ENCODE assay signal across 11 mouse cellular contexts in the genomic region with DNA sequence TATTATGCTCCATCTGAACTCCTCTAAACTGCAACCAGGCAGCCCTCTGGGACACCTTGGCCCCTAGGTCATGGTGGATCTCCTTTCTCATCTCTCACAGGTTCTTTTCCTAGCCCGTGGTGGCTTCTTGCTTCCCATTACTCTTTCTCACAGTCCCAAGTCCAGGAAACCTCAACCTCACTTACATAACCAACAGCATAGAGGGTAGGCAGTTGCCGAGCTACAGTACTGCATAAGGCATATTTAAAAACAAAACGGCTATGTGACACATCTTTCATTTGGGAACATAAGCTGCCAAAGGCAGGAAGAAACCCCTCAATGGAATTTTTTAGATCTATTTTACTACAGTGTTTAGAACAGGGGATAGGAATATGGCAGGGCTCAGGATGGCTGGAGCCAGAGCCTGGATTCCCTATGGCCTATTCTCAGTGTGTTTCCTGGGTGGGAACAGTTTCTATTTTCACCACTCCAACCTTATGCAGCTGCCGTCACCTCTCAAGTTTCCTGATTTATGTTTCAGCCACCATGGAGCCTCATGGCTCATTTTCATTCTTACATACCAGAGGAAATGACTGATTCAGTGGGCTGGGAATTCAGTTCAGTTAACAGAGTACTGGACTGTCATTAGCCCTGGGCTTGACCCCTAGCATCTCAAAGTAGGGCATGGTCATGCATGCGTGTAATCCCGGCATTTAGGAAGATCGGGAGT.
A peak's percentile ranks its signal among the peaks of the same experiment; 100 is the strongest.
DNase-seq lines count a peak whose midpoint lies in the region; ATAC-seq lines count a peak whose summit lies in the region.
"Had no signal": no experiment of that assay in that cellular context is flagged by ENCODE, and none has a peak within 500 bp of the region (broad histone marks: within the 10 kb centered on the region; RNA-seq: fewer than 3 reads in every experiment).

No protein-coding gene starts in this region.

- DNase-seq in embryonic facial prominence, embryonic 14.5 days (ENCODE audit: low spot score): peak; percentile 75
- no peak for DNase-seq in embryonic facial prominence, embryonic 10.5 days (ENCODE audit: low spot score)
- no peak for DNase-seq in lung, adult 18-20 months
- peak; percentile 15 for DNase-seq in gastrocnemius, postnatal 25 days
- peak; percentile 66 for DNase-seq in mesoderm, embryonic 11.5 days (ENCODE audit: low read depth, low spot score)
- DNase-seq in right cerebral cortex, postnatal 4 days: no peak
- DNase-seq in MN1 (ENCODE audit: low spot score): no peak
- DNase-seq: heart, postnatal 14 days; liver, embryonic 13.5 days had no signal

- no peak overlapping the region for H3K4me3 ChIP-seq in embryonic facial prominence, embryonic 14.5 days (ENCODE audit: low read depth, low read length)
- H3K4me3 ChIP-seq in embryonic facial prominence, embryonic 10.5 days: no peak overlapping the region
- no peak overlapping the region for H3K4me3 ChIP-seq in lung, embryonic 16.5 days (ENCODE audit: low read length)
- H3K4me3 ChIP-seq: liver, embryonic 13.5 days; midbrain, embryonic 15.5 days had no signal

- no peak overlapping the region for H3K4me2 ChIP-seq in embryonic facial prominence, embryonic 14.5 days (ENCODE audit: low read depth, low read length)
- no peak overlapping the region for H3K4me2 ChIP-seq in lung, embryonic 16.5 days (ENCODE audit: low read depth, low read length)
- H3K4me2 ChIP-seq: liver, embryonic 13.5 days; midbrain, embryonic 15.5 days had no signal

- no peak overlapping the region for H3K9ac ChIP-seq in embryonic facial prominence, embryonic 14.5 days (ENCODE audit: low read depth, low read length)
- H3K9ac ChIP-seq in lung, embryonic 16.5 days (ENCODE audit: low read length): no peak overlapping the region
- H3K9ac ChIP-seq: liver, embryonic 13.5 days; midbrain, embryonic 15.5 days had no signal

- WGBS in embryonic facial prominence, embryonic 14.5 days: 52% methylated on average over 7 of the region's 7 CpGs
- WGBS in embryonic facial prominence, embryonic 10.5 days: 80% methylated on average over 7 of the region's 7 CpGs
- WGBS in lung, embryonic 16.5 days: 59% methylated on average over 7 of the region's 7 CpGs

- no peaks in the 10 kb centered on the region for H3K9me3 ChIP-seq in embryonic facial prominence, embryonic 14.5 days (ENCODE audit: control insufficient read depth, low read length)
- no peaks in the 10 kb centered on the region for H3K9me3 ChIP-seq in embryonic facial prominence, embryonic 10.5 days
- H3K9me3 ChIP-seq in lung, embryonic 16.5 days (ENCODE audit: control insufficient read depth, low read length): no peaks in the 10 kb centered on the region
- H3K9me3 ChIP-seq: liver, embryonic 13.5 days; midbrain, embryonic 15.5 days had no signal

- H3K27me3 ChIP-seq in embryonic facial prominence, embryonic 14.5 days (replicated peaks; ENCODE audit: control insufficient read depth, insufficient read depth, low read length): no peaks in the 10 kb centered on the region
- no peaks in the 10 kb centered on the region for H3K27me3 ChIP-seq in embryonic facial prominence, embryonic 10.5 days (replicated peaks; ENCODE audit: low read depth, poor library complexity, severe bottlenecking)
- H3K27me3 ChIP-seq in lung, embryonic 16.5 days (ENCODE audit: control insufficient read depth, insufficient read depth, low read depth, low read length): no peaks in the 10 kb centered on the region
- H3K27me3 ChIP-seq: liver, embryonic 13.5 days; midbrain, embryonic 15.5 days had no signal

- H3K36me3 ChIP-seq in embryonic facial prominence, embryonic 14.5 days (ENCODE audit: control insufficient read depth, insufficient read depth, low read length): no peaks in the 10 kb centered on the region
- no peaks in the 10 kb centered on the region for H3K36me3 ChIP-seq in embryonic facial prominence, embryonic 10.5 days (replicated peaks)
- H3K36me3 ChIP-seq in lung, embryonic 16.5 days (ENCODE audit: control insufficient read depth, insufficient read depth, low read length): no peaks in the 10 kb centered on the region
- H3K36me3 ChIP-seq: liver, embryonic 13.5 days; midbrain, embryonic 15.5 days had no signal

- peak overlapping the region; percentile 34; the same call in 1 of the 2 replicates for H3K27ac ChIP-seq in embryonic facial prominence, embryonic 14.5 days (replicated peaks; ENCODE audit: low read depth, low read length)
- no peak overlapping the region for H3K27ac ChIP-seq in embryonic facial prominence, embryonic 10.5 days (replicated peaks)
- peak overlapping the region; percentile 12; the same call in 1 of the 2 replicates for H3K27ac ChIP-seq in lung, embryonic 16.5 days (ENCODE audit: low read length)
- H3K27ac ChIP-seq: liver, embryonic 13.5 days; midbrain, embryonic 15.5 days had no signal

- peak; percentile 86 for ATAC-seq in embryonic facial prominence, embryonic 14.5 days (ENCODE audit: low read depth)
- ATAC-seq in lung, embryonic 16.5 days (ENCODE audit: low read depth): peak; percentile 54; the same call in 1 of the 2 replicates
- ATAC-seq: midbrain, embryonic 15.5 days had no signal

- no peaks in the 10 kb centered on the region; the same call in 1 of the 2 replicates for H3K4me1 ChIP-seq in embryonic facial prominence, embryonic 14.5 days (ENCODE audit: control insufficient read depth, insufficient read depth, low read length)
- H3K4me1 ChIP-seq in embryonic facial prominence, embryonic 10.5 days: peaks cover 5% of the 10 kb centered on the region; the same call in 1 of the 2 replicates
- peaks cover 12% of the 10 kb centered on the region for H3K4me1 ChIP-seq in lung, embryonic 16.5 days (replicated peaks; ENCODE audit: control insufficient read depth, insufficient read depth, low read length)
- H3K4me1 ChIP-seq: liver, embryonic 13.5 days; midbrain, embryonic 15.5 days had no signal

Comparison
In these comparisons a context has a peak if more than half of its experiments do, and no peak if none do; other contexts are left out.
1. DNase-seq: peak in embryonic facial prominence, embryonic 14.5 days (single experiment), gastrocnemius, postnatal 25 days (single experiment) and mesoderm, embryonic 11.5 days (single experiment); none in embryonic facial prominence, embryonic 10.5 days (single experiment), lung, adult 18-20 months (0 of 2), right cerebral cortex, postnatal 4 days (single experiment) and MN1 (single experiment).